Mouse (Mus musculus): ENCODE measurements around the gene Insc. TPM values are rescaled to one million over a fixed set of nuclear protein-coding genes. Genes with fewer than 3 reads are reported as not detected.

Insc gene
- total RNA-seq, 1 experiment from 2014 or later: 3.8 TPM

Other genes with a start within 250 kb of the Insc start
- gene Cyp2r1, start 180.7 kb upstream of the Insc start, total RNA-seq (2021): 1.8 and 2.6 TPM in 2 replicates
- gene Calca, start 107.3 kb upstream of the Insc start, total RNA-seq (2021): not detected in 2 replicates
- gene Calcb, start 25.1 kb upstream of the Insc start, total RNA-seq (2021): not detected in 2 replicates

Measured in adrenal gland, postnatal 14 days (tissue).